ENCODE assay signal across 11 mouse cellular contexts in genomic region chr1:134345075-134345474, GRCm38 (mm10). TPM values are rescaled to one million over a fixed set of nuclear protein-coding genes. Genes with fewer than 3 reads are reported as not detected.
A peak's percentile ranks its signal among the peaks of the same experiment; 100 is the strongest.
DNase-seq lines count a peak whose midpoint lies in the region; ATAC-seq and TF ChIP-seq lines count a peak whose summit lies in the region.
"Had no signal": no experiment of that assay in that cellular context is flagged by ENCODE, and none has a peak within 500 bp of the region (broad histone marks: within the 10 kb centered on the region; RNA-seq: fewer than 3 reads in every experiment).

No protein-coding gene starts in this region.

- H3K27ac ChIP-seq in heart, postnatal 0 days (ENCODE audit: low read depth) = no peak overlapping the region
- H3K27ac ChIP-seq in embryonic facial prominence, embryonic 10.5 days (replicated peaks) = peak overlapping the region; percentile 72; the same call in 1 of the 2 replicates
- H3K27ac ChIP-seq in hindbrain, embryonic 12.5 days = no peak overlapping the region
- peak overlapping the region; percentile 74 for H3K27ac ChIP-seq in midbrain, embryonic 10.5 days (replicated peaks)

- H3K9ac ChIP-seq in heart, postnatal 0 days (replicated peaks; ENCODE audit: low read depth, low read length) = no peak overlapping the region
- no peak overlapping the region for H3K9ac ChIP-seq in hindbrain, embryonic 12.5 days

- WGBS in heart, postnatal 0 days = 81% methylated on average over 4 of the region's 4 CpGs
- 75% methylated on average over 4 of the region's 4 CpGs for WGBS in embryonic facial prominence, embryonic 10.5 days
- WGBS in hindbrain, embryonic 12.5 days = 70% methylated on average over 4 of the region's 4 CpGs
- WGBS in midbrain, embryonic 10.5 days = 70% methylated on average over 4 of the region's 4 CpGs

- H3K4me1 ChIP-seq in heart, postnatal 0 days (ENCODE audit: control insufficient read depth, insufficient read depth) = 0 out of 2 replicates have a peak, but pooled peaks cover 16% of the 10 kb centered on the region
- peaks cover 16% of the 10 kb centered on the region for H3K4me1 ChIP-seq in embryonic facial prominence, embryonic 10.5 days
- H3K4me1 ChIP-seq in hindbrain, embryonic 12.5 days = peaks cover 14% of the 10 kb centered on the region; the same call in 1 of the 2 replicates
- peaks cover 30% of the 10 kb centered on the region for H3K4me1 ChIP-seq in midbrain, embryonic 10.5 days

- peak overlapping the region; percentile 78 for H3K4me2 ChIP-seq in heart, postnatal 0 days (ENCODE audit: low read depth, low read length)
- peak overlapping the region; percentile 83 for H3K4me2 ChIP-seq in hindbrain, embryonic 12.5 days (replicated peaks)

- no peak for DNase-seq in heart, postnatal 0 days (ENCODE audit: low spot score)
- DNase-seq in heart, postnatal 25 days (ENCODE audit: low spot score) = no peak
- DNase-seq in embryonic facial prominence, embryonic 10.5 days (ENCODE audit: low spot score) = no peak
- DNase-seq in midbrain, embryonic 10.5 days (ENCODE audit: low spot score) = no peak
- DNase-seq in kidney, adult 11 months = no peak
- no peak for DNase-seq in thymus, adult 18-20 months

- peak overlapping the region; percentile 50 for H3K4me3 ChIP-seq in heart, postnatal 0 days (ENCODE audit: low read depth, low read length)
- peak overlapping the region; percentile 67 for H3K4me3 ChIP-seq in embryonic facial prominence, embryonic 10.5 days
- H3K4me3 ChIP-seq in hindbrain, embryonic 12.5 days = peak overlapping the region; percentile 41
- H3K4me3 ChIP-seq in midbrain, embryonic 10.5 days = peak overlapping the region; percentile 65

- no peaks in the 10 kb centered on the region for H3K9me3 ChIP-seq in heart, postnatal 0 days (replicated peaks; ENCODE audit: control insufficient read depth, low read length)
- no peaks in the 10 kb centered on the region for H3K9me3 ChIP-seq in embryonic facial prominence, embryonic 10.5 days
- H3K9me3 ChIP-seq in hindbrain, embryonic 12.5 days (replicated peaks) = no peaks in the 10 kb centered on the region
- H3K9me3 ChIP-seq in midbrain, embryonic 10.5 days (replicated peaks) = no peaks in the 10 kb centered on the region

- intact Hi-C loops in heart, postnatal 25 days (cut with DNase I) = no loop called here

- TF ChIP-seq EP300 in heart, postnatal 0 days (IDR thresholded peaks at IDR 0.05; ENCODE audit: low read depth) = no peak

- peaks cover 30% of the 10 kb centered on the region for H3K36me3 ChIP-seq in heart, postnatal 0 days (replicated peaks; ENCODE audit: control insufficient read depth, insufficient read depth, low read length)
- peaks cover 44% of the 10 kb centered on the region for H3K36me3 ChIP-seq in embryonic facial prominence, embryonic 10.5 days (replicated peaks)
- H3K36me3 ChIP-seq in hindbrain, embryonic 12.5 days = peaks cover 31% of the 10 kb centered on the region
- peaks cover 40% of the 10 kb centered on the region for H3K36me3 ChIP-seq in midbrain, embryonic 10.5 days

- H3K27me3 ChIP-seq in heart, postnatal 0 days (ENCODE audit: control insufficient read depth, insufficient read depth, low read length) = no peaks in the 10 kb centered on the region
- H3K27me3 ChIP-seq in embryonic facial prominence, embryonic 10.5 days (replicated peaks; ENCODE audit: low read depth, poor library complexity, severe bottlenecking) = peaks cover 18% of the 10 kb centered on the region
- H3K27me3 ChIP-seq in hindbrain, embryonic 12.5 days = peaks cover 4% of the 10 kb centered on the region; the same call in 1 of the 2 replicates
- peaks cover 20% of the 10 kb centered on the region for H3K27me3 ChIP-seq in midbrain, embryonic 10.5 days (ENCODE audit: low read depth, poor library complexity, severe bottlenecking)
- H3K27me3 ChIP-seq: CH12.LX had no signal

- no peak for ATAC-seq in heart, postnatal 0 days (ENCODE audit: insufficient read depth, low read depth)
- no peak for ATAC-seq in hindbrain, embryonic 12.5 days (ENCODE audit: low FRiP score)
- no peak for ATAC-seq in erythroid progenitor cell, adult 5-6 weeks (replicated peaks; ENCODE audit: low FRiP score, poor library complexity, severe bottlenecking)

- no peak for TF ChIP-seq CTCF in heart, postnatal 0 days (IDR thresholded peaks at IDR 0.05; ENCODE audit: low read depth)

RNA-seq across cellular contexts. Expression of gene Ppfia4, which starts 12.3 kb away (rescaled TPM):
- 5.2 and 12.3 TPM in 2 replicates for total RNA-seq in heart, postnatal 0 days (2014; rRNA removed; ENCODE audit: low replicate concordance)
- polyA plus RNA-seq in heart, postnatal 0 days (2015; fragmentation: Nextera tagmentation; extraction: Ambion mirVana) = 6.2 and 6.4 TPM in 2 replicates
- 1 to 10 TPM; 1.6 to 1.9 TPM for total RNA-seq in heart, postnatal 25 days (2021)
- polyA plus RNA-seq in embryonic facial prominence, embryonic 10.5 days (2016; fragmentation: Nextera tagmentation; extraction: Ambion mirVana) = 2.4 and 2.5 TPM in 2 replicates
- 6.3 and 7.8 TPM in 2 replicates for polyA plus RNA-seq in hindbrain, embryonic 12.5 days (2016; fragmentation: Nextera tagmentation; extraction: Ambion mirVana)
- polyA plus RNA-seq in midbrain, embryonic 10.5 days (2016; fragmentation: Nextera tagmentation; extraction: Ambion mirVana) = 2.0 and 3.5 TPM in 2 replicates
- total RNA-seq in erythroid progenitor cell, adult 5-6 weeks (2015; ENCODE audit: low replicate concordance) = 0.42 and 0.72 TPM in 2 replicates
- total RNA-seq in erythroid progenitor cell, adult 5-6 weeks (2017; ENCODE audit: low replicate concordance) = 3.0 TPM in 1 of 2 replicates, not detected in the other

RNA-seq across cellular contexts. Expression of gene Tmem183a, which starts 16.7 kb away (rescaled TPM):
- total RNA-seq in heart, postnatal 0 days (2014; rRNA removed; ENCODE audit: low replicate concordance) = 51.8 and 59.8 TPM in 2 replicates
- polyA plus RNA-seq in heart, postnatal 0 days (2015; fragmentation: Nextera tagmentation; extraction: Ambion mirVana) = 30.1 and 31.1 TPM in 2 replicates
- 10 to 100 TPM; 19.4 to 19.8 TPM for total RNA-seq in heart, postnatal 25 days (2021)
- polyA plus RNA-seq in embryonic facial prominence, embryonic 10.5 days (2016; fragmentation: Nextera tagmentation; extraction: Ambion mirVana) = 119 and 126 TPM in 2 replicates
- polyA plus RNA-seq in hindbrain, embryonic 12.5 days (2016; fragmentation: Nextera tagmentation; extraction: Ambion mirVana) = 109 and 123 TPM in 2 replicates
- polyA plus RNA-seq in midbrain, embryonic 10.5 days (2016; fragmentation: Nextera tagmentation; extraction: Ambion mirVana) = 122 and 128 TPM in 2 replicates
- total RNA-seq in erythroid progenitor cell, adult 5-6 weeks (2015; ENCODE audit: low replicate concordance) = 52.0 and 62.3 TPM in 2 replicates
- 72.4 and 84.7 TPM in 2 replicates for total RNA-seq in erythroid progenitor cell, adult 5-6 weeks (2017; ENCODE audit: low replicate concordance)

RNA-seq across cellular contexts. Expression of gene 4933406M09Rik, which starts 40.7 kb away (rescaled TPM):
- not detected in 2 replicates for total RNA-seq in heart, postnatal 0 days (2014; rRNA removed; ENCODE audit: low replicate concordance)
- not detected in 2 replicates for polyA plus RNA-seq in heart, postnatal 0 days (2015; fragmentation: Nextera tagmentation; extraction: Ambion mirVana)
- total RNA-seq in heart, postnatal 25 days (2021) = not detected
- polyA plus RNA-seq in embryonic facial prominence, embryonic 10.5 days (2016; fragmentation: Nextera tagmentation; extraction: Ambion mirVana) = not detected in 2 replicates
- not detected in 2 replicates for polyA plus RNA-seq in hindbrain, embryonic 12.5 days (2016; fragmentation: Nextera tagmentation; extraction: Ambion mirVana)
- not detected in 2 replicates for polyA plus RNA-seq in midbrain, embryonic 10.5 days (2016; fragmentation: Nextera tagmentation; extraction: Ambion mirVana)
- total RNA-seq in erythroid progenitor cell, adult 5-6 weeks (2015; ENCODE audit: low replicate concordance) = not detected in 2 replicates
- not detected in 2 replicates for total RNA-seq in erythroid progenitor cell, adult 5-6 weeks (2017; ENCODE audit: low replicate concordance)
- total RNA-seq: adrenal gland, postnatal 4 days; CH12.LX; left cerebral cortex, postnatal 10 days had no signal

RNA-seq across cellular contexts. Expression of gene Myog, which starts 55.3 kb away (rescaled TPM):
- total RNA-seq in heart, postnatal 0 days (2014; rRNA removed; ENCODE audit: low replicate concordance) = not detected in 2 replicates
- 0.25 and 0.31 TPM in 2 replicates for polyA plus RNA-seq in heart, postnatal 0 days (2015; fragmentation: Nextera tagmentation; extraction: Ambion mirVana)
- total RNA-seq in heart, postnatal 25 days (2021) = not detected
- polyA plus RNA-seq in embryonic facial prominence, embryonic 10.5 days (2016; fragmentation: Nextera tagmentation; extraction: Ambion mirVana) = 0.62 and 3.1 TPM in 2 replicates
- 7.8 and 36.7 TPM in 2 replicates for polyA plus RNA-seq in hindbrain, embryonic 12.5 days (2016; fragmentation: Nextera tagmentation; extraction: Ambion mirVana)
- 0.07 TPM in 1 of 2 replicates, not detected in the other for polyA plus RNA-seq in midbrain, embryonic 10.5 days (2016; fragmentation: Nextera tagmentation; extraction: Ambion mirVana)
- total RNA-seq in erythroid progenitor cell, adult 5-6 weeks (2015; ENCODE audit: low replicate concordance) = not detected in 2 replicates
- not detected in 2 replicates for total RNA-seq in erythroid progenitor cell, adult 5-6 weeks (2017; ENCODE audit: low replicate concordance)
- total RNA-seq: CH12.LX; left cerebral cortex, postnatal 10 days had no signal

Comparison
In these comparisons a context has a peak if more than half of its experiments do, and no peak if none do; other contexts are left out.
1. H3K27ac ChIP-seq: peak in embryonic facial prominence, embryonic 10.5 days (single experiment) and midbrain, embryonic 10.5 days (single experiment); none in heart, postnatal 0 days (single experiment) and hindbrain, embryonic 12.5 days (single experiment).
2. Peak in every context shown above with its lines, with median percentiles within 50 percentile points of each other: H3K4me3 ChIP-seq.